Mouse (Mus musculus): ENCODE data around the gene Lxn. TPM values are rescaled to one million over a fixed set of nuclear protein-coding genes. Genes with fewer than 3 reads are reported as not detected.

Gene Lxn
- 10.2 and 12.6 TPM in 2 replicates for polyA plus RNA-seq (2015; fragmentation: Nextera tagmentation; extraction: Ambion mirVana)

DNA sequence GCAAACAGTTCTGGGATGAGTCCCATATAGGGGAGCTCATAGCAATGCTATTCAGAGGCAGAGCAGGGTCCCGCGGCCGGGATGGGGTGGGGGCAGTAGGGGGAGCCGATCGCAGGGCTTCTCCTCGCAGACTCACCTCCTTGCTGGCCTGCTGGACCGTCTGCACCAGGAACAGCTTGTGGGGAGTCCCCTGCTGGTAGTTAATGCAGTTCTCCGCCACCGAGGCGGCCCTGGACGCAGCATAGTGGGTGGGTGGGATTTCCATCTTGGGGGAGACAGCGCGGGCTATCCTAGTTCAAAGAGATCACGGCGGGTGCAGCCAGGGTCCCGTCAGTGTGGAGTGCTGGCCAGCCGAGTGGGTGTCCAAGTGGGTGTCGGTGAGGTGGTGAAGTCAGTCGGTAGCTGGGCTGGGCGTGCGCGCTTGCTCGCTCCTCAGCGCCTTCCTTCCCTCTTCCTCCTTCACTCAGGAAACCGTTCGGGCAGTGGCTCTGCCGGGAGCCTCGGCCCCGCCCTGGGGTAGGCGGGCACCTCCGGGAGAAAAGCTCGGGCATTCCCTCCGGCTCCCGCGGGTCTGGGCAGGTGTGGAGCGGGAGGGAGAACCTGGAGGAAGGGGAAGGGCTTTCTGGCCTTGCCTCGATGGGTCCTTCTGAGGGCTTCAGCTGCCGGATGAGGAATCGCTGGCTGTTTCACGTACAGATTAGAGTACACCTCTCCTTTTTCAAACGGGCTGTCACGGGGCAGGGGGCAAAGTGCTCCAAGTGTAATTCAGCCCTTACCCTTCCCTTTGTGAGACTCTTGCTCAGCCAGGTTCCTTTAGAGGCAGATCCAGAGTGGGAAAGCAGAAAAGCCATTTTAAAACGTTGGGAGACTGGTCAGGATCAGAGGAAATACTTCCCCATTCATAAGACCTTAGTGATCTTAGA, at the start of gene Lxn:
Lxn (minus strand) TSS at position 477 of the 923 bp plus-strand sequence.
- peaks cover 26% of the 10 kb centered on the region for H3K36me3 ChIP-seq (replicated peaks)
- no peaks in the 10 kb centered on the region for H3K27me3 ChIP-seq
- peak within 1 kb of the TSS; percentile 52 for H3K9ac ChIP-seq
- H3K4me1 ChIP-seq (replicated peaks): peaks cover 21% of the 10 kb centered on the region
- under 1% methylated on average over 43 of the region's 43 CpGs for WGBS (ENCODE audit: insufficient replicate concordance)
- ATAC-seq (ENCODE audit: insufficient read depth): peak; percentile 80
- peak within 1 kb of the TSS; percentile 63 for H3K4me3 ChIP-seq (replicated peaks)
- H3K27ac ChIP-seq (replicated peaks): peak within 1 kb of the TSS; percentile 33; the same call in 1 of the 2 replicates
- H3K4me2 ChIP-seq: peak within 1 kb of the TSS; percentile 83
- no peaks in the 10 kb centered on the region for H3K9me3 ChIP-seq (replicated peaks)

DNA sequence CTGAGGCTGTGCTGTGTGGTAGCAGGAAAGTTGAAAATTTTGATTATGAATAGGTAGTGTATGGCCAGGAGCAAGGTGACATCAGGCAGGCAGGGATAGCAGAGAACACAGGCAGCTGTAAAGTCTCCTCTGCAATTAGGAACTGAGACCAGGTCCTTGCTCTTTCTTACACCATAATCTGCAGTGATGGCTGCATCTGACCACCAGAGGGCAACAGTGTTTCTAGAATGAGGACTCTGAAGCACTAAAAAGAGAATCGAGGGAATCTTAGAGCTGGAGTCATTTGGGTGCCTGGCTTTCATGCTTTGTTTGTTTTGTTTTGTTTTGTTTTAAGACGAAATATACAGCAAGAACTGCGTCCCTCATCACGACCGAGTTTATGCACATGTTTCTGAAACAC, 49.1 kb upstream of the Lxn start:
- 0% methylated on average over 5 of the region's 5 CpGs for WGBS (ENCODE audit: insufficient replicate concordance)
- Histone ChIP-seq H3K27me3 (peaks cover 41% of the 10 kb centered on the region), H3K9ac (no peak overlapping the region), H3K9me3 (replicated peaks) (no peaks in the 10 kb centered on the region), H3K4me3 (replicated peaks) (no peak overlapping the region), H3K4me2 (no peak overlapping the region), H3K36me3 (replicated peaks) (no peaks in the 10 kb centered on the region), H3K27ac (replicated peaks) (no peak overlapping the region), H3K4me1 (replicated peaks) (0 out of 2 replicates have a peak, but pooled peaks cover 5% of the 10 kb centered on the region)
- ATAC-seq (ENCODE audit: insufficient read depth): no peak

GRCm38 (mm10) chr3:67508216-67508892, 44.6 kb upstream of the Lxn start:
- H3K4me3 ChIP-seq (replicated peaks): no peak overlapping the region
- peaks cover 2% of the 10 kb centered on the region for H3K27me3 ChIP-seq
- no peak for ATAC-seq (ENCODE audit: insufficient read depth)
- H3K4me1 ChIP-seq (replicated peaks): no peaks in the 10 kb centered on the region
- H3K36me3 ChIP-seq (replicated peaks): no peaks in the 10 kb centered on the region
- no peaks in the 10 kb centered on the region for H3K9me3 ChIP-seq (replicated peaks)
- 69% methylated on average over 10 of the region's 10 CpGs for WGBS (ENCODE audit: insufficient replicate concordance)
- no peak overlapping the region for H3K4me2 ChIP-seq
- H3K27ac ChIP-seq (replicated peaks): no peak overlapping the region
- no peak overlapping the region for H3K9ac ChIP-seq

DNA sequence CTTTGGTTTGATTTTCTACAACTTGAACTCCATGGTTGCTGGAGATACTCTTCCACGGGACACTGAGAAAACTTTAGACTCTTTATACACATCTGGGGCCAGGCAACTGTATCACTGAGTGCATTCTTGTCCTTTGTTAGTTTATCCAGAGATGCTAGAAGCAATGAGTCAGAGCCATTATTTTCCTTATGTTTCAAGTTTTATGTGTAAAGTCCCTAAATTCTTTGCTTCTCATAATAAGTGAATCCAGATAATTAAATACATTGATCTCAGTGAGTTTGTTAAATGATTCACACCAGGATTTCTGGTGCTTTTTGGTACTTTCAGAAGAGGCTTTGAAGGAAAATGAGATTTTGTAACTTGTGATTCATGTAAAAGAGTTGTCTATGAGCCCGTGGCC, 41.6 kb upstream of the Lxn start:
- no peak for ATAC-seq (ENCODE audit: insufficient read depth)
- 57% methylated on average over 2 of the region's 2 CpGs for WGBS (ENCODE audit: insufficient replicate concordance)
- H3K4me2 ChIP-seq: no peak overlapping the region
- no peaks in the 10 kb centered on the region for H3K36me3 ChIP-seq (replicated peaks)
- no peaks in the 10 kb centered on the region for H3K9me3 ChIP-seq (replicated peaks)
- H3K27ac ChIP-seq (replicated peaks): no peak overlapping the region
- H3K4me1 ChIP-seq (replicated peaks): no peaks in the 10 kb centered on the region
- H3K27me3 ChIP-seq: no peaks in the 10 kb centered on the region
- H3K4me3 ChIP-seq (replicated peaks): no peak overlapping the region
- H3K9ac ChIP-seq: no peak overlapping the region

DNA sequence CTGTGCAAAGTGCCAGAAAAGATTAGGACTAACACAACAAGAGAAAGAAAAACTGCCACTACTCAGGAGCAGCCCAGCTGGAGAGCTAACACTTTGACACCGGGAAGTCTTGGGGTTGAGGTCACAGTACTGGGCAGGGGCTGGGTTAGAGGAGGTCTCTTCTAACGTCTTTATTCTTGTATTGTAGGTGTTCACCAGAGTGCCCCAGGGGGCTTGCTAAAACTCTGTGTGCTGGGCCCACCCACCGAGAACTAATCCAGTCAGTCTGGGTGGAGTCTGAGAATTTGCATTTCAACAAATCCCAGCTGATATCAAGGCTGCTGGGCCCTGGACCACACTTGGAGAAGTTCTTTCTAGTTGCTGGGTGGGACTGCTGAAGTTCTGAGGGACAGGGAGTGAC, 40.2 kb upstream of the Lxn start:
- H3K4me2 ChIP-seq: no peak overlapping the region
- H3K9ac ChIP-seq: no peak overlapping the region
- no peak for ATAC-seq (ENCODE audit: insufficient read depth)
- H3K27me3 ChIP-seq: no peaks in the 10 kb centered on the region
- H3K4me3 ChIP-seq (replicated peaks): no peak overlapping the region
- H3K36me3 ChIP-seq (replicated peaks): no peaks in the 10 kb centered on the region
- H3K4me1 ChIP-seq (replicated peaks): 0 out of 2 replicates have a peak, but pooled peaks cover 4% of the 10 kb centered on the region
- H3K9me3 ChIP-seq (replicated peaks): no peaks in the 10 kb centered on the region
- no peak overlapping the region for H3K27ac ChIP-seq (replicated peaks)
- WGBS (ENCODE audit: insufficient replicate concordance): 16% methylated on average over 3 of the region's 3 CpGs

- H3K4me2 ChIP-seq: no peak overlapping the region
- 64% methylated on average over 4 of the region's 4 CpGs for WGBS (ENCODE audit: insufficient replicate concordance)
- no peaks in the 10 kb centered on the region for H3K9me3 ChIP-seq (replicated peaks)
- H3K4me1 ChIP-seq (replicated peaks): peaks cover 9% of the 10 kb centered on the region
- peak; percentile 31; the same call in 1 of the 2 replicates for ATAC-seq (ENCODE audit: insufficient read depth)
- no peak overlapping the region for H3K27ac ChIP-seq (replicated peaks)
- no peak overlapping the region for H3K4me3 ChIP-seq (replicated peaks)
- H3K36me3 ChIP-seq (replicated peaks): no peaks in the 10 kb centered on the region
- no peak overlapping the region for H3K9ac ChIP-seq
- H3K27me3 ChIP-seq: no peaks in the 10 kb centered on the region
Measured at GRCm38 (mm10) chr3:67499406-67499791, 35.7 kb upstream of the Lxn start.

- H3K27me3 ChIP-seq: no peaks in the 10 kb centered on the region
- peaks cover 9% of the 10 kb centered on the region for H3K4me1 ChIP-seq (replicated peaks)
- H3K27ac ChIP-seq (replicated peaks): no peak overlapping the region
- ATAC-seq (ENCODE audit: insufficient read depth): peak; percentile 77
- no peak overlapping the region for H3K9ac ChIP-seq
- H3K4me2 ChIP-seq: no peak overlapping the region
- H3K36me3 ChIP-seq (replicated peaks): no peaks in the 10 kb centered on the region
- H3K4me3 ChIP-seq (replicated peaks): no peak overlapping the region
- 57% methylated on average over 8 of the region's 8 CpGs for WGBS (ENCODE audit: insufficient replicate concordance)
- no peaks in the 10 kb centered on the region for H3K9me3 ChIP-seq (replicated peaks)
Measured at GRCm38 (mm10) chr3:67498773-67499405, 35.2 kb upstream of the Lxn start.

DNA sequence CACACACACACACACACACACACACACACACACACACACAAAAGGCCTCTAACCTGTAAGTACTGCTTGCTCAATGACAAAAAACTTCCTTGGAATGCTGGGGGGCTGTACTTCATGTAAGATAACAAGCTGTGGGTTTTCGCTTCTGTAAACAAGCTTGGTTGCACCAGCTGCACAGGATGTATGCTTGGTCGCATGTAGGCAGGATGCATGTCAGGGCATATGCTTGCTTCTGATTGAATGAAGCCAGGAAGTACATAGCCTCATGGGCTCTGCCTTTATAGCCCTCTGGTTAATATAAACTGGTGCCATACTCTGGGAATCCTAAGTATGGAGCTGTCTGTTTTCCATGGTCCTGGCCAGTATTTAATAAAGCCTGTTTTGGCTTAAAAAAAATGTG, 34.3 kb upstream of the Lxn start:
- H3K27ac ChIP-seq (replicated peaks): no peak overlapping the region
- ATAC-seq (ENCODE audit: insufficient read depth): no peak
- WGBS (ENCODE audit: insufficient replicate concordance): 66% methylated on average over 2 of the region's 2 CpGs
- H3K9me3 ChIP-seq (replicated peaks): no peaks in the 10 kb centered on the region
- no peaks in the 10 kb centered on the region for H3K36me3 ChIP-seq (replicated peaks)
- H3K4me1 ChIP-seq (replicated peaks): peaks cover 9% of the 10 kb centered on the region
- no peak overlapping the region for H3K4me3 ChIP-seq (replicated peaks)
- H3K4me2 ChIP-seq: no peak overlapping the region
- H3K27me3 ChIP-seq: no peaks in the 10 kb centered on the region
- H3K9ac ChIP-seq: no peak overlapping the region

DNA sequence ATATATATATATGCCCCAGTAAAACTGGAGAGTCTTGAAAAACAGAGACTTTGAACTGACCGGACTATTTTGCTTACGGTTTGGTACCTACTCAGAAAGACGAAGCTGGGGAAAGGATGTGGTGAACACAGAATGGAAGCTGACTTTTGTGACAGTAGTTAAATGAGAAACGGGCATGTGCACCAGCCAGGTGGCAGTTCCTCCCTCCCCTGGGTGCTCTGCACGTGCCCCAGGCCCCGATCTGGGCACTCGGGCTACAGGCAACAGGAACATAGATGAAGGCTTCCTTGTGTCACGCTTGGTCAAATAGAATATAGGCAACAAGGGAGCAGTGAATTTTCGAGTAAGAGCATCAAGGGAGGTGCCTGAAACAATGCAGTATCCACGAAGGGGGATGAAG, 32.6 kb upstream of the Lxn start:
- Histone ChIP-seq H3K4me2 (no peak overlapping the region), H3K9ac (no peak overlapping the region), H3K27me3 (no peaks in the 10 kb centered on the region), H3K9me3 (replicated peaks) (no peaks in the 10 kb centered on the region), H3K4me1 (replicated peaks) (peaks cover 9% of the 10 kb centered on the region), H3K36me3 (replicated peaks) (no peaks in the 10 kb centered on the region), H3K27ac (replicated peaks) (no peak overlapping the region), H3K4me3 (replicated peaks) (no peak overlapping the region)
- WGBS (ENCODE audit: insufficient replicate concordance): 61% methylated on average over 10 of the region's 10 CpGs
- ATAC-seq (ENCODE audit: insufficient read depth): no peak

DNA sequence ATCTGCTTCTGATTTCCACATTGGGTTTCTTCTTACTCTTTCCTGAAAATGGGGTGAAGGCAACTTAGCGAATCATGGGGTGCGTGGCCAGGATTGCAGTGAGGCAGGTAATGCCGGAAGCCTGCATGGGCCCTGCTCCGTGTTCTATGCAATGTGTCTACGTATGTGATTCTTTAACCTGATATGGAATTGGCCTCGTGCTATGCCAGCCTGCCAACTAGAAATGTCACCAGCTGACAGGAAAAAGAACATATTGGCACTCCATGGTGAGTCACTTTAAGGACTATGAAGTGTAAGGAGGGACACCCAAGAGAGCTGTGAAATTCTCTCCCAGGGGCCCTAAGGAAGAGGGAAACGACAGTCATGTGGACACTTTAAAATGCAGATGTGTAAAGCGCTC, 29.4 kb upstream of the Lxn start:
- H3K9me3 ChIP-seq (replicated peaks): no peaks in the 10 kb centered on the region
- no peak overlapping the region for H3K9ac ChIP-seq
- no peak for ATAC-seq (ENCODE audit: insufficient read depth)
- no peak overlapping the region for H3K4me2 ChIP-seq
- H3K36me3 ChIP-seq (replicated peaks): no peaks in the 10 kb centered on the region
- no peaks in the 10 kb centered on the region for H3K27me3 ChIP-seq
- no peaks in the 10 kb centered on the region for H3K4me1 ChIP-seq (replicated peaks)
- H3K27ac ChIP-seq (replicated peaks): no peak overlapping the region
- H3K4me3 ChIP-seq (replicated peaks): no peak overlapping the region
- WGBS (ENCODE audit: insufficient replicate concordance): 66% methylated on average over 8 of the region's 8 CpGs
